Mouse (Mus musculus) brain, adult 2 months (tissue): ENCODE results near the gene Mat2a.
A peak's percentile ranks its signal among the peaks of the same experiment; 100 is the strongest.

ENCODE experiments used
- DNase-seq: peaks from one replicate; pipeline ENCODE4 v3.0.0; 2011; ENCODE audit warnings: low read depth, low spot score

The Mat2a gene

DNA sequence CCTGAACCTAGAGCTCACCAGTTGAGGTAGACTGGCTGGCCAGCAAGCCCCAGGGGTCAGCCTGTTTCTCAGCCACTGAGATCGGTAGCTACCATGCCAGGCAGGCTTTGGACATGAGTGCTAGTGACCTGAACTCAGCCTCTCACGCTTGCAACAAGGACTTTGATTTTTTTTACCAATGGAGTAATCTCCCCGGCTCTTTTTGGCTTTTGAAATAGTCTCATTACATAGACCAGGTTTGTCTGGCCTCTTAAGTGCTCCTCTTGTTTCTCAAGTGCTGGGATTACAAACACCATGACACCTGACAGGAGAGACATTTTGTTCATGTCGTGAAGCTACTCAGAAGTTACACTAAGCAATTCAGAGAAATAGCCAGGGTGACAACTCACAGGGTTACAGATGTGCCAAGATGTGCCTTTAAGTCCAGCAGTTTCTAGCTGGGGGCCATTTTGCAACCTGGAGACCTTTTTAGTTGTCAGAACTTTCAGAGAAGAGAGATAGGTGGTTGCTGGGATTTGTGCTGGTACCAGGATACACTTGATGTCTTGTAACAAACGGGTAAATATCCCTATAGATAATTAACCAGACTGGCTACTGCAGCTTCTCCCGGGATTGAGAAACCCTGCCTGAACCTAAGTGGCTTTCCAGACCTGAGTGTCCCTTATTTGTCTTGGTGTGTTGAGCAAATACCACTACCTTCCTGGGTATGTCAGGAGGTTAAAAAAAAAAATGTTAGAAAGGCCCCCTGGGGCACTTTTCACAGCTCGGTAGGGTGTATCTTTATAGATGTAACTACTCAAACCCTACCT lies 23.2 kb downstream of the Mat2a start:
- DNase-seq = no peak

- DNase-seq = no peak
These were observed 24.2 kb downstream of the Mat2a start for GRCm38 (mm10) chr6:72415181-72415580.

DNA sequence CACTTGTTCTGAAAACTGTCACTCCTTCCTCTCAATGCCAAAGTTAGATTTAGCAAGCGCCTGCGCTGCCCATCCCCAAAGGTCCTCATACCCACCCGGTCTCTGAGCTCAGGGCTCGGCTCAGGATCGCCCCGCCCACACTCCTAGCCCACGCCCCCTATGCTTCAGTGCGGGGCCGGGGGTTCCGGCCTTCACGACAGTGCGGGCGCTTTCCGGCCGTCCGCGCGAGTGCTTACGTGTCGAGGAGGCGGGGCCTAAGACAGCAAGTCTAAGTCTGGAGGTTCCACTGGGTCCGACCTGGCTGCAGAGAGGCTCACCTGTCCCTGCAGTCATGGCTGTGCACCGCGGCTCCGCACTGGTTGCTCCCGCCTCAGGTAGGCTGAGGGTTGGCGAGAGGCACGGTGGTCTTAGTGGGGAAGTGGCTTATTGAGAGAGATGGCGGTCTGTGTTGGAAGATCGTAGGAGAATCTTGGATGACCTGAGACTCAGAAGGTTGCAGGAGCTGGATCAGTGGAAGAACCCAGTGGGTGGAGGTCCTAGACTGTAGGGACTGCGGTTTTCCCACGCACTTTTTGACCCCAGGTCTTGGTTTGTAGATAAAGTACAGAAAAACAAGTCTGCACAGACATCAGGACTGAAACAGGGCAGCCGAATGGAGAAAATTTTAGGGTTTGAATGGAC lies 25.1 kb downstream of the Mat2a start, which contains the start of gene Ggcx:
TSS of gene Ggcx (plus strand) at position 233 of the 681 bp plus-strand sequence.
- DNase-seq = peak; percentile 97

DNA sequence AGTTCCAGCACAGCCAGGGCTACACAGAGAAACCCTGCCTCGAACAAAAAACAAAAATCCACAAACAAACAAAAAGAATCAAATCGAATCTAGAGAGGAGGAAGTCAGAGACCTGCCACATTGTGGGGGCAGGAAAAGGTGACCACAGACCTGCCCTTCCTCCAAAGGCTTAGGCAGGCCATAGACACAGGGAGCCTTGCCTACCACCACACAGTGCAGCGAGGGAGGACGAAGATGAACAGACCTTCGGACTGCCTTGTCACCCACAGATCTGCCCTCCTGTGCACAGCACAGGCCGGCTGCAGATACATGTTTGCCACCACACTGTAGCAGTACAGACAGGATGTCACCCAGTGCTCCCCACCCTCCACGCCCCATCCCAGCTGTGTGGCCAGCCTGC lies 28.8 kb downstream of the Mat2a start:
- no peak for DNase-seq

DNA sequence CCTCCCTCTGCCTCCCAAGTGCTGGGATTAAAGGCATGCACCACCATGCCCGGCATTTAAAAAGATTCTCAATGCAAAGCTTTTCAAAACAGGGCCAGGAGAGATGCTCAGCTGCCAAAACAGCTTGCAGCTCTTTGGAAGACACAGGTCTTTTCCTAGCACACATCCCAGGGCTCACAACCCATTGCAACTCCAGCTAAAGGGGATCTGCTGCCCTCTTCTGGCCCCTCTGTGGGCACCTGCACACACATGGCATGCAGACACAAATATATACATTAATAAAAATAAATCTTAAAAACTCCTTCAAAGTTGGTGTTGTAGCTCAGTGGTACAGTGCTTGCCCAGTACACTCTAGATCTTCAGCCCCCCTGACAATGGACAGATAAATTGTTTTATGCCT lies 29.4 kb downstream of the Mat2a start:
- no peak for DNase-seq

DNA sequence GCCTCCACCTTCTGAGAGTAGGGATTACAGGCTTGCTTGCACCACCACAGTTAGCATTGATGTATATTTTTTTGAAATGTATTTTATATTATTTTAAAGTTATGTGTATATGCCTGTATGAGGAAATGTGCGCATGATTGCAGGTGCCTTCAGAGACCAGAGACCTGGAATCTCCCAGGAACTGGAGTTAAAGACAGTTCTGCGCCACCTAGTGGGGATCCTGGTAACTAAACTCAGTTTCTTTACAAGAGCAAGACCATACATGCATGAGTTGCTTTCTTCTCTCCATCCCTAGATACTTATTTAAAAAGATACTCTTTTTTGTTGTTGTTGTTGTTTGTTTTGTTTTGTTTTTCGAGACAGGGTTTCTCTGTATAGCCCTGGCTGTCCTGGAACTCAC lies 29.8 kb downstream of the Mat2a start:
- peak; percentile 92 for DNase-seq

DNA sequence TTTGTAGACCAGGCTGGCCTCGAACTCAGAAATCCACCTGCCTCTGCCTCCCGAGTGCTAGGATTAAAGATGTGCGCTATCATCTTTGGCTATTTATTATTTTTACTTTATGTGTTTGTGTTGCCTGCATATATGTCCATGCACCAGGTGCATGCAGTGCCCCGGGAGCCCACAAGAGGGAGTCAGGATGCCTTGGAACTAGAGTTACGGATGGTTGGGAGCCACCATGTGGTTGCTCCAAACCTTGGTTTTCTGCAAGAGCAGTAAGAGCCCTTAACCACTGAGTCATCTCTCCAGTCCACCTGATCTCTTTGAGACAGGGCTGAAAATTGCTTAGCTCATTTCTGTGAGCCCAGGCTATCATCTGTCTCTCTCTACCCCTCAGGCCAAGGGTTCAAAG lies 32.2 kb downstream of the Mat2a start:
- DNase-seq = peak; percentile 96

DNA sequence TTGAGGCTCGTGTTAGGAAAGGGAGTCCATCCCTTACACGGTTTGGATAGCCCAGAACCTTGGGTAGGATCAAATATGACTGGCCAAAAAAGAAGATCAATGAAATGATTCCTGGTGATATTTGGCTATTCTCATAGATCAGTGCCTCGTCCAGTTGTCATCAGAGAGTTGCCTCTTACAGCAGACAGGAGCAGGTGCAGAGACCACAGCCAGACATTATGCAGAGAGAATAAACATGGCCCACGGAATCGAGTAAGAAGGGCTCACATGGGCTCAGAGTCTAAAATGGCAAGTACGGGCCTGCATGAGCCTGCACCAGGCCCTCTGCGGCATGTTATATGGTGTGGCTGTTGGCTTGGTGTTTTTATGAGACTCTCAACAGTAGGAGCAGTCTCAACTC lies 34.0 kb downstream of the Mat2a start:
- DNase-seq = no peak

GRCm38 (mm10) chr6:72401875-72402274 lies 37.5 kb downstream of the Mat2a start:
- DNase-seq = peak; percentile 77

- no peak for DNase-seq
These were observed 39.4 kb downstream of the Mat2a start for GRCm38 (mm10) chr6:72399967-72400366.

- DNase-seq = no peak
These were observed 42.5 kb downstream of the Mat2a start for GRCm38 (mm10) chr6:72396837-72397251.

DNA sequence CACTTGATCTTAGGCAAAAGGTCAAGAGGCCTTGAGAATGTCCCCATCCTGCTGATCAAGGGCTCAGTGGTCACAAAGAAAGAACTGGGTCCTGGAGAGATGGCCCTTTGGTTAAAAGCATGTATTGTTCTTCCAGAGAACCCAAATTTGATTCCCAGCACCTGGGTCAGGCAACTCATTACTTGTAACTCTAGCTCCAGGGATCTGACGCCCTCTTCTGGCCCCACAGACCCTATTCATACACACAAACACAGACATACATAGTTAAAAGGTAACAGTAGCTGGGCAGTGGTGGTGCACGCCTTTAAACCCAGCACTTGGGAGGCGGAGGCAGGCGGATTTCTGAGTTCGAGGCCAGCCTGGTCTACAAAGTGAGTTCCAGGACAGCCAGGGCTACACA lies 47.0 kb downstream of the Mat2a start:
- DNase-seq = no peak

- DNase-seq = no peak
These were observed 48.4 kb downstream of the Mat2a start for GRCm38 (mm10) chr6:72390795-72391521.

GRCm38 (mm10) chr6:72389941-72390771 lies 49.2 kb downstream of the Mat2a start, which contains the start of gene Vamp8:
Vamp8 (minus strand) TSS chr6:72390703.
- peak; percentile 61 for DNase-seq

- no peak for DNase-seq
These were observed 49.9 kb downstream of the Mat2a start for GRCm38 (mm10) chr6:72389471-72389940.

DNA sequence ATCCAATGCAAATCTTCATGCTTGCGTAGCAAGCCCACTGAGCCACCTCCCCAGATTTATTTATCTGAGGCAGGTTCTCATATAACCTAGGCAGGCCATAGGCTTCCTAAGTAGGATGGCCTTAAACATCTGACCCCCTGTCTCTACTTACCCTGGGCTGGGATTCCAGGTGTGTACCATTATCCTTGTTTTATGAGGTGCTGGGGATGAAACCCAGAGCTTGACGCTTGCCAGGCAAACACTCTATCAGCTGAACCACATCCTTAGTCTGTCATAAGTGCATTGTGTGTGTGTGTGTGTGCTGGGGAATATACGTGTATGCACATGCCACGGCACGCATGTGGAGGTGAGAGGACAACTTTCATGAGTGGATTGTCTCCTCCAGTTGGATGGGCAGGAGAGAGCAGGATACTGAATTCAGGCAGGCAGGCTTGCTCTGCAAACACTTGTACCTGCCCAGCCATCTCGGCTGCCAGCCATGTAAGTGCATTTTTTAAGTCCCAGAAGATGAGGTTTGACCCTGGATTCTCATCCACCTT lies 50.5 kb downstream of the Mat2a start:
- DNase-seq = no peak

DNA sequence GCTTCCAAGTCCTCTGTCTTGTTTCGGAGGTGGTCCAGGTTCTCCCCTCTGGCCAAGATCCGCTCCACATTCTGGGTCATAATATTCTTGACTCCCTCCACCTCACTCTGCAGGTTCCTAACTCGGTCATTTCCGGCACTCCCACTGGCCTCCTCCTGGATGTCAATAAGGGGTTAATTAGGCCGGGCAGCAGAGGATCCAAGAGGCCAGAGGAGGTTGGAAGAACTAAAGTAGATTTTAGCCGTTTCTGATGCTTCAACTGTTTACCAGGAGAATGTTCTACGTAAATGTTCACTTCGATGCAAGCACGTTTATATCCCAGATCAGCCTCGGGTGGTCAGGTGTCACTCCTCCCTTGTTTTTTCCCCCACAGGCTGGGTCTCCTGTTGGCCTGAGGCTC lies 51.1 kb downstream of the Mat2a start:
- no peak for DNase-seq

DNA sequence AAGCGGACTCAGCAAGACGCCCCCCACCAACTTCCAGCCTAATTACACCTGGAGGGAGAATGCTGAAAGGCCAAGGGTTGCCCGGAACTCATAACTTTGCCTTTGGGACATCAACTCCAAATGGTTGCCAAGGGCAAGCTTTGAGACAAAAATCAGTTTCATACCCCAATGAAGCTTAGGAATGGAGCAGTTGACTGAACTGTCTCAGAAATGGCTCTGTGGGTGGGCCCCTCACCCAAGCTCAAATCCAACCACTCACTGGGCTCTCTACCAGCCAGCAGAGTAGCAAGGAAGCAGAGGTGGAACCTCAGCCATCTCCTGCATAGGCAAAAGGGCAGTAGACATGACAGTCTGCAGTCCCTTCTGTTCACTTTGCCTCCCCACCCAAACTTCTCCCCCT lies 51.5 kb downstream of the Mat2a start:
- no peak for DNase-seq

DNA sequence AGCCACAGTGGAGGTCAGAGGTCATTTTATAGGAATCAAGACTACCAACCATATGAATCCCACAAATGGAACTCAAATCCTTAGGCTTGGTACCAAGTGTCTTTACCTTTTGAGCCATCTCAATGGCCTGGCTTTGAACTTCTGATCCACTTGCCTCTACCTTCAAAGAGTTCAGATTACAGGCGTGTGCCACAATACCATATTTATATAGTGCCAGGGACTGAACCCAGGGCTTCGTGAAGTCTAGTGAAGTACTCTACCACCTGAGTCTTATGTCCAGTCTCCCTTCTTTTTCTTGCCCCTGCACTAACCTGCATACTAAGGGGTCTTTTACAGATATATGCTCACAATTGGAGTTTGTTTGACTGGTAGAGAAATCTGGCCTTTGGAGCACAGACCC lies 52.8 kb downstream of the Mat2a start:
- no peak for DNase-seq

DNA sequence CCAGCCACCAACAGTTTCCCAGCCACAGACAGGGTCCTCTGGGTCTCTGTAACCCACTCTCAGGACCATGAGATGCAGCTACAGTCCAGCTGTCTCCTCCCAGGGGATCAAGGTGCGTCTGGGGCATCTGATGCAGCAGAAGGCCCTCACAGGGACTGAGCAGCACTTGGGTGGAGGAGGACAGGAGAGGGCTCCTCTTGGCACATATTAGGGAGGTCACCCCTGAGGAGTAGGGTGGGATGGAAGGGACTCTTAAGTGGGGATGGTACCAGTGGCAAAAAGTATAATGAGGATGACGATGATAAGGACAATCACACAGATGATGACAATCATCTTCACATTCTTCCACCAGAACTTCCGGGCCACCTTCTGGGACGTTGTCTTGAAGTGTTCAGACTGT lies 54.1 kb downstream of the Mat2a start:
- no peak for DNase-seq

- no peak for DNase-seq
These were observed 55.4 kb downstream of the Mat2a start for GRCm38 (mm10) chr6:72383952-72384351.
